Mouse (Mus musculus): Measurements from ENCODE around the gene Fam189a1.

Gene Fam189a1

DNA sequence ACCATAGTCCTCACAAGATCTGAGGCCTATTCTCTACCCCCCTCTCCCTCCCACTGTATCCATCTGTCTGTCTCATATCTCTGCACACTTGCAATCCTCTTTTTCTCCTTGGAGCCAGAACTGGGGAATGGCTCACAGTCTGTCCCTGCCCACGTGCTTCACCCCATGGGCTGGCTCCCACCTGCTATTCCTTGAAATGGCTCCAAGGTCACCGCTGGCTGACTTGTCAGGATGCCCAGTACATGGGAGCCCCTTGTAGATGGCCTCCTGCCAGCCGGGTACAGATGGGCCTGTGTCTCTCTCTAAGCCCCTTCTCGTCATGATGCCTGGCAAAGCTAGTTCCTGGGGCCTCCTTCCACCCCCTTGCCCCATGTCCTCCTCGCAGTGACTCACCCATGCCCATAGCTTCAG is 428.2 kb downstream of the Fam189a1 start:
- no peak for DNase-seq (ENCODE audit: low read depth)

DNA sequence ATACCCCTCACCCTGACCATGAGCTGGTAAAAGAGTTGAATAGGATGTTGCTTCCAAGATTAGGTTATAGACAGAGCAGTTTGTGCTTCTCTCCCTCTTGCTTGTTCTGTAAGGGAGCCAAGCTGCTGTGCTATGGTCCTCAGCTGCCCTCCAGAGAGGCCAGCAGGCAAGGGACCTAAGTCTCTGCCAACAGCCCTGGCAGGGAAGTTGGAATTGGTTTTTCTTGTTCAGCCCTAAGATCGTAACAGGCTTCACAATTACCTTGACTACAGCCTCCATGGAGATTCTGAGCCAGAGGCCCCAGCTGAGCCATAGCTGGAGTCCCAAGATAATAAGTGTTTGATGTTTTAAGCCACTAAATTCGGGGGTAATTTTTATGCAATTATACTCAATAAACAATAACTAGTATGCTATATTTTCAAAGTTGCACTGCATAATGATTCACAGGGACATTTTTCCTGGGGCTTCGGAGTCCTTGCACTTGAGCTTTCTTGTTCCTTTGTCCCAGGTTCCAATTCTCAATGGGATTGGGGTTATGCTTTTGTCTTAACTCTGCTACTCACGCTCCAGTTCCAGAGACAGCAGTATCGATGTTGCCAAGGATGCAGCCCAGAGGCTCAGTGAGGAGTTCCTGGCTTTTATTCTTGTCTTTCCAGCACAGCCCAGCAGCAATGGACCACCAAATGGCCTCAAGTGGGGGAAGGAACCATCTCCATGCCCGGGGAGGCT is 430.2 kb downstream of the Fam189a1 start:
- no peak for DNase-seq (ENCODE audit: low read depth)

DNA sequence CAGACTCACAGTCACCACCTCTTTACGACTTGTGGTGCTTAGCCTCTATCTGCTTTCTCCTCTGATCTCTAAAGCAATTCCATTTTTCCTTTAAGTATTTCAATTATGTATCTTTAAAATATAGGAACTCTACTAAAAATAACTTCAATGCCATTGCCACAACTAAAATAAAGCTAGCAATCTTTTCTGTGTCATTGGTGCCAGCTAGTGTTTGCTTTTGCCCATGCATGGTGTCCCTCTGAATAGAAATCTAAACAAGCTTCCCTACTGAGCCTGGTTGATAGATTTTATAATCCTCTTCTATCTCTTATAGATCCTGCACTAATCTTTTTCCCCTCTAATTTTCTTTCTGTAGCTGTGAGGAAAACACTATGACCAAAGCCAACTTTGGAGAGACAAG is 432.0 kb downstream of the Fam189a1 start:
- no peak for DNase-seq (ENCODE audit: low read depth)

DNA sequence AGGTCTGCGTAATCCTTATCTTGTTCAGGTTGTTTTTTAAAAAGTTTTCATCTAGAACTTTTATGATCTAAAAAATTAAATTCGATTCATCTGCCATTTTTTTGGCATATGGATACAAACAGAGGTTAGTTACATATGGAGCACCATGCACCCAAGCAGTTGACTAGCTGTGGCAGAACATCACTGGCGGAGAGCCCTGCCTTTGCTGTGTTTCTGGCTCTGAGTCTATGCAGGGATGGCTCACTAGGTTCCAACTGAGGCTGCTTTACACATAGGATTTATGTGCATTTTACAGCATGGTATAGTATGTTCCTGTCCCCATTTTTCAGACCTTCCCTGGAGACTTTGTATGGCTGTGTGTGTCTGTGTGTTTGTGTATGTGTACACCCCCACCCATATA is 433.1 kb downstream of the Fam189a1 start:
- DNase-seq (ENCODE audit: low read depth), result no peak

DNA sequence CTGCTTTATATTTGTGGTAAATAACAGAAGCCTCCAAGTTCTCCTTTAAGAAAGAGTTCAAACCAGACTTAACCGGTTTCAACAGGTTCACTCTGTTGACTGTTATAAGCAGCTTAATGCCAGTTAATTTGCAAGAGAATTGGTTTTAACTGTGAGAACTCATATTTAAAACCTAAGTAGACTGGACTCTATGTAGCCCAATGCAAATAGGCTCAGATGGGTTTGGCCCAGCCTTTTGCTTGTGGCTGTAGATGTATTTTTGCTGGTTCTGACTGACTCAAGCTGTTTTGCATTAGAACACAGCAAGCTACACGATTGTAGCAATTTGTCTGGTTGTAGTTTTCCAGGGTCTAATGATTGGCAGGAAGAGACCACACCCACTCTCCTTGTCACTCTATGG is 440.1 kb downstream of the Fam189a1 start:
- DNase-seq (ENCODE audit: low read depth), result no peak

DNA sequence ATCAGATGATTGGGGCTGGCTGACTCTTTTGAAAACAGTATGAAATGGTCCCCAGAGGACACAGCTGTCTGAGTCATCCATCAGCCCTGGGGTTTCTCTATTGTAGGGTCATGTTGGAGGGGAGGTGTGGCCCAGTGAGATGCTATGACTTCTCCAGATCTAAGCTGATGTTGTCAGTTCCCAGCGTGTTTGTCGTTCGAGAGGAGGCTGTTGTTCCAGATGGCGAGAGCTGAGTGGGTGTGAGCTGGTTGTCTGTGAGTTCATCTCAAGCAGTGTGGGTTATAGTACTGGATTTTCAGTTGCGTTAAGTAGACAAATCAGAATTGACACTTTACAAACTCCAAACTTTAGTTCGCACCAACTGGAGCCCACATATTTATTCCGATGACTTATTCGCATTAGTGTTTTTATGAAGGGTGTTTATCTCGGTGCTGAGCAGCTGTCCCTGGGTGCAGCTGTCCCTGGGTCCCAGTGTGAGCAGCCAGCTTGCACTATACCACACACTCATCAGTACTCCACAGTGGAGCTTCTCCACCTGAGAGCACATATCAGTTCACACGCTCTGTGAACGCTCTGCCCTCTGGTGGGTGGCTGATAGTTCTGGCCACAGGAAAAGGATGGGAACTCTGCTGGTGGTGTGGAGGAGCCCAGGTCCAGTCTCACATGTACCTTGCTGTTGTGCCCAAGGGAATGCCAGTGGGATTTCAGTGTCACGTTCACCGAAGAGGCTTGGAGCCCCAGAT is 446.7 kb downstream of the Fam189a1 start:
- DNase-seq (ENCODE audit: low read depth), result no peak

DNA sequence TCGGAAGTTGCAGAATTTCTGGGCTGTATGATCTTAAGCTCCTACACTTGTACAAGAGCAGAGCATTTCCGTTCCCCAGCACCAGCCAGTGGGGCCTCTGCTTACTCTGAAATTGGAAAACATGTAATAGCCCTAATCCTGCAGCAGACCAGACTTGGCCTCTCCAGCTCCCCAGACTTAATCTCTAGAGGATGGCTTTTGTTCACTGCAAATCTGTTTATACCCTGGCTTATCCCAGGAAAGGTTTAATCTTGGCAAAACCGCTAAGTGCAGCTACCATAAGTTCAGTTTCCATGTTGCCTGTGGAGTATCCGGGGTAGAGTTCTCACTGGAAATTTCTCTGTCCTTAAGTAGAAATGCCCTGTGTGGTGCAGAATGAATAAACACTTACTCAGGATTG is 448.2 kb downstream of the Fam189a1 start:
- no peak for DNase-seq (ENCODE audit: low read depth)

All from c-Kit-positive CD71-negative TER-119-negative erythroid progenitor cells, embryonic 14.5 days (primary cell).